Mouse (Mus musculus) ES-E14 (cell line): Measurements from ENCODE around the gene Acss2.

ENCODE experiments used
- CHD2 ChIP-seq: IDR thresholded peaks from 2 replicates; pipeline ENCODE4 v1.6.1; 2014; ENCODE audit warnings: mild to moderate bottlenecking, low read depth, low read length, inconsistent platforms
- HCFC1 ChIP-seq: IDR thresholded peaks from 2 replicates; pipeline ENCODE4 v1.6.1; 2012; ENCODE audit warnings: low read length, inconsistent platforms, borderline replicate concordance; ENCODE audit not compliant: insufficient read depth
- MAFK ChIP-seq: IDR thresholded peaks from 2 replicates; pipeline ENCODE4 v1.6.1; 2014; ENCODE audit warnings: mild to moderate bottlenecking, low read depth, low read length, inconsistent platforms; ENCODE audit not compliant: insufficient read depth
- ZC3H11A ChIP-seq: IDR thresholded peaks from 2 replicates; pipeline ENCODE4 v1.6.1; 2012; ENCODE audit warnings: low read depth, mild to moderate bottlenecking, inconsistent platforms, low read length, borderline replicate concordance
- ZNF384 ChIP-seq: IDR thresholded peaks from 2 replicates; pipeline ENCODE4 v1.6.1; 2012; ENCODE audit warnings: low read depth, low read length, inconsistent platforms

DNA sequence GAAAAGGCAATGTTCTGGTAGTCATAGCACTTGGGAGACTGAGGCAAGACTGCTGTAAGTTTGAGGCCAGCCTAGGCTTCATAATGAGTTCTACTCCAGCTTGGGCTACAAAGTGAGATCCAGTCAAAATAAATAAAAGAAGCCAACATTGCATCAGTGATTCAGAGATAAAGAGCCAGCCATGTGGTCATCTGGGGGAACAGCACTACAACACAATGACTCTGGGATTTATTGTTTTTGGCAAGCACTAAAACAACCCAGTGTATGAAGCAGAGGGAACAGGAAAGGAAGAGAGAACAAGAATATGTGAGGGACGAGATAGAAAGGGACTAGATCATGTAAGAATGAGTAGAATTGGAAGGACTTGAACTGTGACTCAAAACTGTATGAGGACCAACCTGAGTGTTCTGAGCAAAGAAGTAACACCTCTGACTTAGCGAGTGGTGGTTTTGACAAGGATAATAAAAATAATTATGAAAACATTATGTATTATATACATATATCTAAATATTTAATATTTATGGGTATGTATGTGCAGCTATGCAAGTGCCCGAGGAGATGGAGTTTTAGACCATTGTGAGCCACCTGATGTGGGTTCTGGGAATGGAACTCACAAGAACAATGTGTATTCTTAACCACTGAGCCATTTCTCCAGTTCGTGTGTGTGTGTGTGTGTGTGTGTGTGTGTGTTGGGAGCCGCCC is 20.2 kb downstream of the Acss2 start:
- TF ChIP-seq HCFC1 = no peak
- TF ChIP-seq MAFK = no peak
- no peak for TF ChIP-seq ZC3H11A
- no peak for TF ChIP-seq CHD2
- no peak for TF ChIP-seq ZNF384
